Mouse (Mus musculus) stomach, embryonic 15.5 days (tissue): ENCODE data around the gene Pop7. TPM values are rescaled to one million over a fixed set of nuclear protein-coding genes. Genes with fewer than 3 reads are reported as not detected.

Source experiments
- ATAC-seq: fragments of 200-750 bp; cut with Nextera tagmentation; 2 replicates; pipeline ENCODE4 v1.8.0; 2017; ENCODE audit warnings: low read depth, moderate number of reproducible peaks, moderate TSS enrichment; ENCODE audit not compliant: insufficient read depth, low FRiP score
- H3K27ac ChIP-seq: fragments of 300-500 bp; sonication (generic); 2 replicates; pipeline ENCODE4 v1.5.1; 2015; ENCODE audit warnings: mild to moderate bottlenecking, inconsistent platforms
- H3K27me3 ChIP-seq: fragments of 300-500 bp; sonication (generic); replicated peaks from 2 replicates; pipeline ENCODE4 v1.6.1; 2015; ENCODE audit warnings: inconsistent platforms
- H3K36me3 ChIP-seq: fragments of 300-500 bp; sonication (generic); 2 replicates; pipeline ENCODE4 v1.6.1; 2015; ENCODE audit warnings: inconsistent platforms
- H3K4me1 ChIP-seq: fragments of 300-500 bp; sonication (generic); 2 replicates; pipeline ENCODE4 v1.6.1; 2015; ENCODE audit warnings: inconsistent platforms
- H3K4me2 ChIP-seq: fragments of 300-500 bp; sonication (generic); 2 replicates; pipeline ENCODE4 v1.6.1; 2015; ENCODE audit warnings: mild to moderate bottlenecking, inconsistent platforms
- H3K4me3 ChIP-seq: fragments of 300-500 bp; sonication (generic); replicated peaks from 2 replicates; pipeline ENCODE4 v1.5.1; 2015; ENCODE audit warnings: inconsistent platforms
- H3K9ac ChIP-seq: fragments of 300-500 bp; sonication (generic); 2 replicates; pipeline ENCODE4 v1.6.1; 2015; ENCODE audit warnings: inconsistent platforms
- H3K9me3 ChIP-seq: fragments of 300-500 bp; sonication (generic); 2 replicates; pipeline ENCODE4 v1.6.1; 2016; ENCODE audit warnings: inconsistent platforms
- WGBS: fragments of 180-500 bp; shearing (Covaris S2); methylation state at CpG from one replicate; pipeline ENCODE4 v1.1.7; 2015; 5-methylcytosine and 5-hydroxymethylcytosine counted together
- polyA plus RNA-seq: library from polyadenylated mRNA; unstranded; fragments of >200 nt; fragmentation: Nextera tagmentation; extraction: Ambion mirVana; gene quantifications from 2 replicates; pipeline ENCODE4 v1.2.1, GENCODE M21; 2015

Pop7 gene
- polyA plus RNA-seq, 1 experiment from 2014 or later, result 52.4 TPM

GRCm38 (mm10) chr5:137511706-137512105, 9.4 kb upstream of the Pop7 start:
- H3K9me3 ChIP-seq, result no peaks in the 10 kb centered on the region
- peak overlapping the region; percentile 90 for H3K4me3 ChIP-seq
- WGBS, result 57% methylated on average over 3 of the region's 3 CpGs
- peak overlapping the region; percentile 81 for H3K4me2 ChIP-seq
- H3K9ac ChIP-seq, result no peak overlapping the region
- H3K36me3 ChIP-seq, result no peaks in the 10 kb centered on the region
- H3K27me3 ChIP-seq, result no peaks in the 10 kb centered on the region
- no peak for ATAC-seq
- no peak overlapping the region for H3K27ac ChIP-seq
- peaks cover 24% of the 10 kb centered on the region for H3K4me1 ChIP-seq

GRCm38 (mm10) chr5:137510573-137511390, 8.5 kb upstream of the Pop7 start:
- 2% methylated on average over 44 of the region's 83 CpGs for WGBS
- H3K27me3 ChIP-seq, result no peaks in the 10 kb centered on the region
- ATAC-seq, result peak; percentile 40

GRCm38 (mm10) chr5:137510014-137510501, 7.7 kb upstream of the Pop7 start:
- Histone ChIP-seq H3K27ac (peak overlapping the region; percentile 80), H3K9me3 (no peaks in the 10 kb centered on the region), H3K4me1 (peaks cover 22% of the 10 kb centered on the region), H3K4me3 (peak overlapping the region; percentile 90), H3K9ac (peak overlapping the region; percentile 95), H3K36me3 (no peaks in the 10 kb centered on the region), H3K4me2 (peak overlapping the region; percentile 81), H3K27me3 (no peaks in the 10 kb centered on the region)
- 1% methylated on average over 34 of the region's 52 CpGs for WGBS
- ATAC-seq, result peak; percentile 61

More at GRCm38 (mm10) chr5:137510573-137511390, 8.5 kb upstream of the Pop7 start:
- peak overlapping the region; percentile 90 for H3K4me3 ChIP-seq
- peak overlapping the region; percentile 80 for H3K27ac ChIP-seq
- peak overlapping the region; percentile 95 for H3K9ac ChIP-seq
- H3K4me1 ChIP-seq, result peaks cover 24% of the 10 kb centered on the region
- H3K4me2 ChIP-seq, result peak overlapping the region; percentile 81
- no peaks in the 10 kb centered on the region for H3K36me3 ChIP-seq
- no peaks in the 10 kb centered on the region for H3K9me3 ChIP-seq

- H3K36me3 ChIP-seq, result peaks cover 6% of the 10 kb centered on the region; the same call in 1 of the 2 replicates
- H3K9me3 ChIP-seq, result no peaks in the 10 kb centered on the region
- no peak for ATAC-seq
- 71% methylated on average over 6 of the region's 6 CpGs for WGBS
- H3K4me1 ChIP-seq, result peaks cover 15% of the 10 kb centered on the region
- H3K4me2 ChIP-seq, result no peak overlapping the region
- H3K4me3 ChIP-seq, result no peak overlapping the region
- no peak overlapping the region for H3K9ac ChIP-seq
- H3K27ac ChIP-seq, result no peak overlapping the region
- no peaks in the 10 kb centered on the region for H3K27me3 ChIP-seq
Observed at GRCm38 (mm10) chr5:137504041-137504440, 1.7 kb upstream of the Pop7 start.

- peak overlapping the region; percentile 90 for H3K27ac ChIP-seq
- peaks cover 6% of the 10 kb centered on the region; the same call in 1 of the 2 replicates for H3K36me3 ChIP-seq
- H3K4me1 ChIP-seq, result peaks cover 15% of the 10 kb centered on the region
- 0% methylated on average over 30 of the region's 30 CpGs for WGBS
- no peaks in the 10 kb centered on the region for H3K9me3 ChIP-seq
- H3K4me2 ChIP-seq, result peak overlapping the region; percentile 77
- H3K27me3 ChIP-seq, result no peaks in the 10 kb centered on the region
- ATAC-seq, result peak; percentile 82
- peak overlapping the region; percentile 67 for H3K4me3 ChIP-seq
- H3K9ac ChIP-seq, result peak overlapping the region; percentile 58
Observed at GRCm38 (mm10) chr5:137502667-137503110, 371 bp upstream of the Pop7 start.

- whole genome bisulfite sequencing, result 90% methylated on average over 7 of the region's 7 CpGs
- no peak overlapping the region for H3K4me2 ChIP-seq
- H3K27me3 ChIP-seq, result no peaks in the 10 kb centered on the region
- no peak overlapping the region for H3K27ac ChIP-seq
- H3K4me3 ChIP-seq, result no peak overlapping the region
- peaks cover 6% of the 10 kb centered on the region; the same call in 1 of the 2 replicates for H3K36me3 ChIP-seq
- no peak overlapping the region for H3K9ac ChIP-seq
- peaks cover 15% of the 10 kb centered on the region for H3K4me1 ChIP-seq
- no peak for ATAC-seq
- no peaks in the 10 kb centered on the region for H3K9me3 ChIP-seq
Observed at GRCm38 (mm10) chr5:137500186-137500585, 2.1 kb downstream of the Pop7 start.

- ATAC-seq, result no peak
- H3K9ac ChIP-seq, result no peak overlapping the region
- H3K4me1 ChIP-seq, result no peaks in the 10 kb centered on the region
- no peak overlapping the region for H3K27ac ChIP-seq
- WGBS, result 63% methylated on average over 13 of the region's 13 CpGs
- H3K4me3 ChIP-seq, result no peak overlapping the region
- H3K9me3 ChIP-seq, result no peaks in the 10 kb centered on the region
- H3K27me3 ChIP-seq, result no peaks in the 10 kb centered on the region
- no peak overlapping the region for H3K4me2 ChIP-seq
- H3K36me3 ChIP-seq, result no peaks in the 10 kb centered on the region
Observed at GRCm38 (mm10) chr5:137493831-137494230, 8.5 kb downstream of the Pop7 start.

- WGBS, result 50% methylated on average over 4 of the region's 4 CpGs
- H3K4me2 ChIP-seq, result no peak overlapping the region
- H3K4me1 ChIP-seq, result no peaks in the 10 kb centered on the region
- peaks cover under 1% of the 10 kb centered on the region for H3K27me3 ChIP-seq
- no peak overlapping the region for H3K27ac ChIP-seq
- H3K36me3 ChIP-seq, result no peaks in the 10 kb centered on the region
- no peaks in the 10 kb centered on the region for H3K9me3 ChIP-seq
- no peak for ATAC-seq
- H3K9ac ChIP-seq, result no peak overlapping the region
- H3K4me3 ChIP-seq, result no peak overlapping the region
Observed at GRCm38 (mm10) chr5:137491559-137491958, 10.8 kb downstream of the Pop7 start.

GRCm38 (mm10) chr5:137487616-137488015, 14.7 kb downstream of the Pop7 start:
- H3K36me3 ChIP-seq, result no peaks in the 10 kb centered on the region
- ATAC-seq, result no peak
- H3K27me3 ChIP-seq, result peaks cover 14% of the 10 kb centered on the region
- no peak overlapping the region for H3K4me3 ChIP-seq
- H3K4me2 ChIP-seq, result no peak overlapping the region
- peaks cover 11% of the 10 kb centered on the region; the same call in 1 of the 2 replicates for H3K4me1 ChIP-seq
- no peak overlapping the region for H3K27ac ChIP-seq
- no peaks in the 10 kb centered on the region for H3K9me3 ChIP-seq
- WGBS, result 85% methylated on average over 7 of the region's 7 CpGs
- no peak overlapping the region for H3K9ac ChIP-seq

GRCm38 (mm10) chr5:137485851-137486155, 16.5 kb downstream of the Pop7 start:
- H3K9ac ChIP-seq, result no peak overlapping the region
- H3K4me3 ChIP-seq, result peak overlapping the region; percentile 23
- peak overlapping the region; percentile 44 for H3K4me2 ChIP-seq
- no peaks in the 10 kb centered on the region for H3K9me3 ChIP-seq
- ATAC-seq, result no peak
- peaks cover 14% of the 10 kb centered on the region for H3K27me3 ChIP-seq
- H3K27ac ChIP-seq, result no peak overlapping the region
- H3K36me3 ChIP-seq, result no peaks in the 10 kb centered on the region
- peaks cover 11% of the 10 kb centered on the region; the same call in 1 of the 2 replicates for H3K4me1 ChIP-seq
- whole genome bisulfite sequencing, result 1% methylated on average over 17 of the region's 17 CpGs

GRCm38 (mm10) chr5:137485071-137485850, 17.1 kb downstream of the Pop7 start:
- 11% methylated on average over 30 of the region's 30 CpGs for WGBS
- Histone ChIP-seq H3K9ac (no peak overlapping the region), H3K4me2 (peak overlapping the region; percentile 44), H3K27me3 (peaks cover 14% of the 10 kb centered on the region), H3K4me1 (peaks cover 11% of the 10 kb centered on the region; the same call in 1 of the 2 replicates), H3K9me3 (no peaks in the 10 kb centered on the region), H3K36me3 (no peaks in the 10 kb centered on the region), H3K27ac (no peak overlapping the region), H3K4me3 (peak overlapping the region; percentile 23)
- no peak for ATAC-seq

- ATAC-seq, result no peak
- no peak overlapping the region for H3K4me2 ChIP-seq
- no peak overlapping the region for H3K4me3 ChIP-seq
- H3K27ac ChIP-seq, result no peak overlapping the region
- H3K36me3 ChIP-seq, result no peaks in the 10 kb centered on the region
- no peak overlapping the region for H3K9ac ChIP-seq
- no peaks in the 10 kb centered on the region for H3K9me3 ChIP-seq
- 34% methylated on average over 8 of the region's 8 CpGs for WGBS
- H3K27me3 ChIP-seq, result peaks cover 14% of the 10 kb centered on the region
- peaks cover 11% of the 10 kb centered on the region; the same call in 1 of the 2 replicates for H3K4me1 ChIP-seq
Observed at GRCm38 (mm10) chr5:137481897-137482296, 20.4 kb downstream of the Pop7 start.
